Mouse (Mus musculus) megakaryocyte, adult 5-6 weeks (primary cell): Measurements from ENCODE around the gene Nrxn1. TPM values are rescaled to one million over a fixed set of nuclear protein-coding genes. Genes with fewer than 3 reads are reported as not detected.
A peak's percentile ranks its signal among the peaks of the same experiment; 100 is the strongest.

Source experiments
- ATAC-seq: 2 replicates; pipeline ENCODE4 v1.8.0; 2016; ENCODE audit warnings: mild to moderate bottlenecking, inconsistent platforms; ENCODE audit not compliant: poor library complexity, severe bottlenecking
- total RNA-seq, 2 experiments: library from RNA; stranded (forward) in 1 of 2; stranded (reverse) in 1 of 2; fragments of 153-499, 151-499 nt in 1 of 2; fragments of 221-1000, 200-1000 nt in 1 of 2; gene quantifications; 2 replicates each; pipeline versions ENCODE4 v1.2.3 to v1.2.4; 2015 to 2017

Gene Nrxn1
- 0.18 and 0.39 TPM in 2 replicates for total RNA-seq (2015)
- total RNA-seq (2017) = 1.5 TPM in 1 of 2 replicates, not detected in the other

DNA sequence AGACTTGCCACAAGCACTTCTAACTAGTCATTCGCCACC is at the start of gene Nrxn1:
Nrxn1 (minus strand) TSS at position 30 of the 39 bp plus-strand sequence.
- no peak for ATAC-seq

GRCm38 (mm10) chr17:91136859-91137258 is 44.0 kb upstream of the Nrxn1 start:
- no peak for ATAC-seq

GRCm38 (mm10) chr17:91112880-91113628 is 20.2 kb upstream of the Nrxn1 start:
- ATAC-seq = no peak

DNA sequence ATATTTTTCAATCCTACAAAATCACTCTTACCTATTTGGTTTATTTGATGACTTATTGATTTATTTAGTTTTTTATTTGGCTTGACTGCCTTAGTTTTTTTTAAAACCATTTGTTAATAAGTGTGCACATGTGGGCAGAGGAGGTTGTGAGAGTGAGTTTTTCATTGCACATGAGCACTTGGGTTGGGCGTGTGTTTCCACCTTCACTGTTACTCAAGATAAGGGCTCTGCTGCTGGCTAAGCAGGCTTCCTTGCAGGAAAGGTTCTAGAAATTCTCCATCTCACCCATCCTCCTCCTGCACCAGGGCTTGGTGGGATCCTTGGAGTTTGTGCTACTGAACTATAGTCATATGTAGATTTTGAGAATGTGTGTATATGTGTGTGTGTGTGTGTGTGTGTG is 19.2 kb upstream of the Nrxn1 start:
- no peak for ATAC-seq

DNA sequence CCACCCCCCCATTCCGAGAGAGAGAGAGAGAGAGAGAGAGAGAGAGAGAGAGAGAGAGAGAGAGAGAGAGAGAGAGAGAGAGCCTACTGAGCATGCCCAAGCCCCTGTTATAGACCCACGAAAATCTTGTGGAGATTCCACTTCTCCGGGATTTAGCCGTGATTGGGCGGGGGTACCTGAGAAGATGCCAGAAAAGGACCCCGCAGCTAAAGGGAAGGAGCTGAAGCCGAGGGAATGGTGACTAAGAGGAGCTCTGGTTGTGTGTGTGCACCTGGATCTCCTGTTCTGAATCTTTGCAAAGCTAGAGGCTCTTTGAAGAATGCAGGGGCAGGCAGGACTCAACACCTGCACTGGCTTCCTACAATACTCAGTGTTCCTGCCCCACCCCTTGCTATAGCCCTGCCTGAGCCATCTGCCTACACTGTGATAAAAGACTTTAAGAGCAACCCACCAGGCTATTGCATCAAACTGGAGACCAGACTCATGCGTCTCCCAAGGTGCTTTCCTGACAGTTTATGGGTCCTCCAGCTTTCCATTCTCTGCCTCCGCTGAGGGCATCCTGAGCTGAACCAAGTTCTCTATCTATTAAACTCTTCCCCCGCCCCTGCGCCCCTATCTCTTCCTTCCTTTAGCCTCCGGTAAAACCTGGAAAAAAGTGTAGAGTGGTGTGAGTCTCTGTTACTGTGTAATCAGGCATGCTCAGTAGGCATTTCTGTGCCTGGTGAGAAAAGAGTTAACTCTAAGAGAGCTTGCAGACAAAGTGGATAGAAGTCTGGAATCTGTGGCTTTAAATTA is 407 bp upstream of the Nrxn1 start:
- no peak for ATAC-seq

GRCm38 (mm10) chr17:91092421-91093041 is 340 bp downstream of the Nrxn1 start:
- peak; percentile 58 for ATAC-seq

- no peak for ATAC-seq
Observed at GRCm38 (mm10) chr17:91090631-91091030, 2.2 kb downstream of the Nrxn1 start.

- ATAC-seq = no peak
Observed at GRCm38 (mm10) chr17:91088991-91089390, 3.9 kb downstream of the Nrxn1 start.

- ATAC-seq = no peak
Observed at GRCm38 (mm10) chr17:91088037-91088715, 4.7 kb downstream of the Nrxn1 start.

DNA sequence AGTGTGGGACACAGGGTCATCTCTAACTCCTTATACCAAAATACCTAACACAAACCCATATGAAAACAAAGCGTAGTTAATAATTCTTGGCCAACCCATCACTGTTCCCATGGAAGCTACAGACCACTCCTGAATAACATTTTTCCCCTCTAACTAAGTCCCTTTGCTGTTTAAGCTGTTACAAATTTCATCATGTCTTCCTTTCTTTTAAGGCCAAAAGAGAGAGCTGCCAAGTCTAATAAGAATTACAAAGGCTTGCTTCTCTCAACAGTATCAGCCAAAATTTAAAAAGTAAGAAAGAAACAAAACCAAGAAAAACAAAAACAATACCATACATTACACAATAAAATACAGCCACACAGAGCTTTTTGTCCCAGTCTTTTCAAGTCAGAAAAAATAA is 6.5 kb downstream of the Nrxn1 start:
- ATAC-seq = no peak

- ATAC-seq = no peak
Observed at GRCm38 (mm10) chr17:91085416-91085815, 7.5 kb downstream of the Nrxn1 start.

DNA sequence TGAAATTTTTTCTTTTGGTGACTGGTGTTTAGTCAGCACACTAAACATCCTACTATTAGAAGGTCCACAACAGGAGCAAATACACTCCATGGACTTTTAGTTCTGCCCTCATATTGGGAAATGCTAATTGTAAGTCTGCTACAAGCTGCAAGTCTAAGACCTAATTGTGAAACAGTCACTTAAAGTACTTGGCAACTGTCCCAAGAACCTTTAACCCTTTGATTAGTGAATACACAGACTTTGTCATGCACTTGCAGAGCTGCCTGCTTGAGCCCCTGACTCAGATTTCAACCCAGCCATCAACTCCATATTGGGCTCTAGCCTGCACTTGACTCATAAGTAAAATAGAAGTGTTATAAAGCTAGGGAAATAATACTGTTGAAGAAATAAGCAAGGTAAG is 13.8 kb downstream of the Nrxn1 start:
- no peak for ATAC-seq

GRCm38 (mm10) chr17:91074780-91075179 is 18.1 kb downstream of the Nrxn1 start:
- ATAC-seq = no peak

DNA sequence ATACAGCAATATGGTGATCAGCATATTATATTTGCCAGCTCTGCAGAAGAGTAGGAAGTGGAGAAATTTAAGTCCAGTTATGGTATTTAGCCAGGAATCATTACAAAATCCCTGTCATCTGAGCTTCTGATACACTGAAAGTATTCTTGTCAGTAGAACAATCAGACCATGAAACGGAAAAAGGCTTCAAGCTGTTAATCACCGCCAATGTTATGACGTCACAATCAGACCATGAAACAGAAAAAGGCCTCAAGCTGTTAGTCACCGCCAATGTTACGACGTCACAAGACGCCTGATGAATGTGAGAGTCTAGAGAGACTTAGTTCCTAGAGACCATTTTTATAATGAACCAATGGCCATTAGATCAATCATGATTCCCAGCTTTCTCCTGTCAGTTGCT is 59.4 kb downstream of the Nrxn1 start:
- no peak for ATAC-seq

- ATAC-seq = no peak
Observed at GRCm38 (mm10) chr17:91025061-91025623, 67.7 kb downstream of the Nrxn1 start.

- peak; percentile 66 for ATAC-seq
Observed at GRCm38 (mm10) chr17:91007385-91008089, 85.3 kb downstream of the Nrxn1 start.

- ATAC-seq = peak; percentile 23
Observed at GRCm38 (mm10) chr17:91000389-91000788, 92.5 kb downstream of the Nrxn1 start.

- ATAC-seq = peak; percentile 29
Observed at GRCm38 (mm10) chr17:90999667-91000154, 93.2 kb downstream of the Nrxn1 start.

- ATAC-seq = peak; percentile 57
Observed at GRCm38 (mm10) chr17:90997714-90998113, 95.2 kb downstream of the Nrxn1 start.

DNA sequence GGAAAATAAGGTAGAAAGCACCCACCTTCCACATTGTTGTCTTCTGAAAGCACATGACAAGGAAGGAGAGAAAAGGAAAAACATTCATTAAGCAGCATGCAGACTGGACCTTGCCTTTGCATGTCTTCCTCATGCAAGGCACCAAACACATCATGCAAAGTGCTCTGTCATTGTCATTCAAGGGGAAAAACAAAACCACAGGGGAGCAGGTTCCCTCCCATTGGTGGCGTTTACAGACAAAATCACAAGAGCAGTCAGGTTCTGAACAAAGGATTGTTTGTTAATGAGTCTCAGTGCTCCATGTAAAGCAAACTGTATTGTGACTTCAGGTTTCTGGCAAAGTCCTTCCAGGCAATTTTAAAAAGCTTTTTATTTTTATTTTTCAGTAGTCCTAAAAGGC is 97.4 kb downstream of the Nrxn1 start:
- peak; percentile 58 for ATAC-seq

DNA sequence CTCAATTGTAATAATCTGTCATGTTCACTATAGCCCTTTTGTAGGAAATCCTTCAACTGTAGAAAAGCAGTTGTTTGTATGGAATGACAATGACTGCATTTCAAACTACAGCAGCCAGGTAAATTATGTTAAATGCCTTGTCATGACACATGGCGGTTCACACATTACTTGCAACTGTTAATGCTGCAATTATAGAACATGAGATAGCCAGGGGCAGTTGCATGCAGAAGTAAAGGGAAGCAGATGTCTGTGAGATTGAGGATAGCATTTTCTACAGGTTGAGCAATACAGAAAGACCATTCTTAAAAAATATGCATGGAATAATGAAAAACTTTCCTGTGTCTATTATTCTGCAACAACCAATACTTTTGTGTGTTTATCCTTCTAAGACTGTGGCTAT is 98.6 kb downstream of the Nrxn1 start:
- ATAC-seq = no peak
